Mouse (Mus musculus) ES-Bruce4 (cell line): ENCODE measurements around the gene Hoxc8. TPM values are rescaled to one million over a fixed set of nuclear protein-coding genes. Genes with fewer than 3 reads are reported as not detected.

Experiments
- H3K27ac ChIP-seq: 2 replicates; pipeline ENCODE4 v1.5.1; 2012; ENCODE audit warnings: low read length, inconsistent platforms; ENCODE audit not compliant: insufficient read depth
- H3K27me3 ChIP-seq: 2 replicates; pipeline ENCODE4 v1.6.1; 2012; ENCODE audit warnings: mild to moderate bottlenecking, low read length, inconsistent platforms; ENCODE audit not compliant: control insufficient read depth, poor library complexity, insufficient read depth, severe bottlenecking
- H3K36me3 ChIP-seq: 2 replicates; pipeline ENCODE4 v1.6.1; 2012; ENCODE audit warnings: inconsistent platforms, mild to moderate bottlenecking, low read length, moderate library complexity; ENCODE audit not compliant: control insufficient read depth, poor library complexity, insufficient read depth, severe bottlenecking
- H3K4me1 ChIP-seq: one replicate; pipeline ENCODE4 v1.8.1; 2011; ENCODE audit warnings: low read length; ENCODE audit not compliant: control insufficient read depth, insufficient read depth
- H3K4me3 ChIP-seq: 2 replicates; pipeline ENCODE4 v1.5.1; 2011; ENCODE audit warnings: low read depth, mild to moderate bottlenecking, low read length
- H3K9ac ChIP-seq: 2 replicates; pipeline ENCODE4 v1.6.1; 2012; ENCODE audit warnings: low read depth, mild to moderate bottlenecking, inconsistent platforms; ENCODE audit not compliant: poor library complexity, severe bottlenecking
- H3K9me3 ChIP-seq: replicated peaks from 2 replicates; pipeline ENCODE4 v1.6.1; 2012; ENCODE audit warnings: mild to moderate bottlenecking, low read length, inconsistent platforms; ENCODE audit not compliant: control insufficient read depth, poor library complexity, insufficient read depth, severe bottlenecking
- CTCF ChIP-seq: IDR thresholded peaks from one replicate; pipeline ENCODE4 v1.8.1; 2011; ENCODE audit warnings: low read depth, low read length
- EP300 ChIP-seq: IDR thresholded peaks from 2 replicates; pipeline ENCODE4 v1.6.1; 2011; ENCODE audit warnings: low read depth, low read length; ENCODE audit not compliant: insufficient read depth
- POLR2A ChIP-seq: IDR thresholded peaks from one replicate; pipeline ENCODE4 v1.8.1; 2011; ENCODE audit warnings: low read length; ENCODE audit not compliant: insufficient read depth
- polyA plus RNA-seq: library from polyadenylated mRNA; stranded (reverse); fragments of >200 nt; gene quantifications from 2 replicates; pipeline ENCODE4 v1.2.4, GENCODE M21; 2011; ENCODE audit warnings: low read depth; ENCODE audit not compliant: missing spikeins, insufficient read depth, insufficient read length

The Hoxc8 gene
- polyA plus RNA-seq, 1 experiment, result 0.45 TPM

DNA sequence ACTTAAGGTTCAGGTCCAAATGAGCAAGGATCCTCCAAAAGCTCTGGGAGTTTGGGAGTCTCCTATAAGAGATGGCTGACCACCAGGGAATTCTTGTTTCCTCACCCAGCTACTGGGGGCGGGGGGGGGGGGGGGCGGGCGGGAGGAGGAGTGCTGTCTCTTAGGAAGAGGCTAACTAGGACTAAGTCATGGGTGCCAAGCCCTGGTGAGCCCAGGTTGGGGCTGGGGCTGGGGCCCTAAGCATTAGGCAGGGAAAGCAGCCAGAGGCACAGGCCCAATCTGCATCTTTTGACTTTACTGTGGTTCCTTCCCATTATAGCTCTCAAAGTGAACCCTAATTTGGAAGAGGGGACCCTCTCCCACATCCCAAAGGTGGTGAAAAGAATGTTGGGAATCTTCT, 41.8 kb downstream of the Hoxc8 start:
- no peaks in the 10 kb centered on the region for H3K36me3 ChIP-seq
- H3K27me3 ChIP-seq, result peaks cover 13% of the 10 kb centered on the region
- no peak overlapping the region for H3K9ac ChIP-seq
- no peak overlapping the region for H3K27ac ChIP-seq
- H3K4me3 ChIP-seq, result no peak overlapping the region
- H3K4me1 ChIP-seq, result no peaks in the 10 kb centered on the region
- TF ChIP-seq CTCF, result no peak
- no peak for TF ChIP-seq POLR2A
- TF ChIP-seq EP300, result no peak
- H3K9me3 ChIP-seq, result no peaks in the 10 kb centered on the region

- Histone ChIP-seq H3K4me3 (no peak overlapping the region), H3K36me3 (no peaks in the 10 kb centered on the region), H3K27ac (no peak overlapping the region), H3K9ac (no peak overlapping the region), H3K4me1 (no peaks in the 10 kb centered on the region), H3K27me3 (peaks cover 13% of the 10 kb centered on the region), H3K9me3 (no peaks in the 10 kb centered on the region)
- TF ChIP-seq POLR2A, result no peak
- TF ChIP-seq EP300, result no peak
- no peak for TF ChIP-seq CTCF
These were observed 42.5 kb downstream of the Hoxc8 start for GRCm38 (mm10) chr15:103032646-103033575.

- Histone ChIP-seq H3K36me3 (no peaks in the 10 kb centered on the region), H3K9ac (peak overlapping the region; percentile 84), H3K27me3 (peaks cover 6% of the 10 kb centered on the region; the same call in 1 of the 2 replicates), H3K27ac (no peak overlapping the region), H3K4me3 (peak overlapping the region; percentile 31), H3K9me3 (no peaks in the 10 kb centered on the region), H3K4me1 (no peaks in the 10 kb centered on the region)
- no peak for TF ChIP-seq EP300
- no peak for TF ChIP-seq POLR2A
- TF ChIP-seq CTCF, result no peak
These were observed 43.8 kb downstream of the Hoxc8 start for GRCm38 (mm10) chr15:103034043-103034806.

GRCm38 (mm10) chr15:103034807-103035547, 44.6 kb downstream of the Hoxc8 start:
- peak overlapping the region; percentile 84 for H3K9ac ChIP-seq
- no peak for TF ChIP-seq POLR2A
- TF ChIP-seq EP300, result no peak
- TF ChIP-seq CTCF, result no peak
- H3K27ac ChIP-seq, result no peak overlapping the region
- peak overlapping the region; percentile 31 for H3K4me3 ChIP-seq
- peaks cover 8% of the 10 kb centered on the region; the same call in 1 of the 2 replicates for H3K27me3 ChIP-seq
- H3K4me1 ChIP-seq, result no peaks in the 10 kb centered on the region
- no peaks in the 10 kb centered on the region for H3K36me3 ChIP-seq
- no peaks in the 10 kb centered on the region for H3K9me3 ChIP-seq

DNA sequence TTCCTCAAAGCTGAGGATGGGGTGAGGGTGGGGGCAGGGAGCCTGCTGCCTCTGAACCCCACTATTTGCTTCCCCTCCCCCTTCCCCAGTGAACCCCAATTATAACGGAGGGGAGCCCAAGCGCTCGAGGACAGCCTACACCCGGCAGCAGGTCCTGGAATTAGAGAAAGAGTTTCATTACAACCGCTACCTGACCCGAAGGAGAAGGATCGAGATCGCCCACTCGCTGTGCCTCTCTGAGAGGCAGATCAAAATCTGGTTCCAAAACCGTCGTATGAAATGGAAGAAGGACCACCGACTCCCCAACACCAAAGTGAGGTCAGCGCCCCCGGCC, 45.1 kb downstream of the Hoxc8 start:
- Histone ChIP-seq H3K9me3 (no peaks in the 10 kb centered on the region), H3K4me1 (no peaks in the 10 kb centered on the region), H3K36me3 (no peaks in the 10 kb centered on the region), H3K9ac (no peak overlapping the region), H3K4me3 (0 out of 2 replicates have a peak overlapping the region, but pooled peaks have one; percentile 9), H3K27ac (no peak overlapping the region), H3K27me3 (peaks cover 5% of the 10 kb centered on the region; the same call in 1 of the 2 replicates)
- TF ChIP-seq CTCF (no peak), POLR2A (no peak), EP300 (no peak)
